Mouse (Mus musculus): ENCODE data around the gene Spag16.
"Not testable (repeated sequence)": the region's sequence is repeated elsewhere in the genome, so short reads cannot be mapped to it uniquely, and the experiment has no call there.

Spag16 gene

DNA sequence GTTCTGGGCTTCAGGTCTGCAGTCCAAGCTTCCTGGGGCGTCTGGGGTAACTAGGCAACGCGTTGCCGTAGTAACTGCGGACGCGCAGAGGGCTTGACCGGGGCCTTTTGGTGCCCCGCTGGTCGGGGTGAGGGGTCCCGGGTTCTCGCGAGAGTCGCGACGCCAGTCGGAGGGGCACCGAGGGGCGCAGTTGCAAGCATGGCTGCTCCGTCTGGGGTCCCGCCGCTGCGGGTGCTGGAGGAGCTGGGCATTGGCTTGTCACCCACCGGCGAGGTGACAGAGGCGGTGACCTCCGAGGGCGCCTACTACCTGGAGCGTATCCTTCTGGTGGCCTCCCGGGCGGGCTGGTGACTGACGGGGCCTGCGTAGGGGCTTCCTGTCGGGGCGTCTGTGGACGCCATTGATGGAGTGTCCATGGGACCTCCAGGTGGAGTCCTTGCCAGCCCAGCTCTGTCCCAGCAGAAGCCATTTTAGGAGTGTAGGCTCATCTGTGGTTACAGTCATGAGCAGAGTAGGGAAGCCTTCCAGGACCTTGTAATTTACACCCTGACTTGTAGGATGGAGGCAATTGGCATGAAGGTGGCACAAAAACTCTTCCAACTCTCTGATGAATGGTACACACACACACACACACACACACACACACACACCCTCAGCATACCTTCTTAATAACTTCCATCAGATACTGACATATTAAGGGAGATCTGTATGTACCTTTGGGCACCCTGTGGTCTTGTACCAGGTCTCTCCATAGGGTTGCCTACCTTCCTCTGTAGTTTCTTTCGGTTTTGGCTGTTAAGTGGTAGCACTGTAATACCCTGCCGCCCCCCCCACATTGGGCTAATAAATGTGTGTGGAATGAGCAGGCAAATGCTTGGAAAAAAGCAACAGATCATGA, at the start of gene Spag16:
Gene Spag16, plus strand, starts transcription at position 165 of the 898 bp plus-strand sequence.
- DNase-seq (ENCODE audit: low spot score in 2 of 2): peak; percentile 17 to 28

DNA sequence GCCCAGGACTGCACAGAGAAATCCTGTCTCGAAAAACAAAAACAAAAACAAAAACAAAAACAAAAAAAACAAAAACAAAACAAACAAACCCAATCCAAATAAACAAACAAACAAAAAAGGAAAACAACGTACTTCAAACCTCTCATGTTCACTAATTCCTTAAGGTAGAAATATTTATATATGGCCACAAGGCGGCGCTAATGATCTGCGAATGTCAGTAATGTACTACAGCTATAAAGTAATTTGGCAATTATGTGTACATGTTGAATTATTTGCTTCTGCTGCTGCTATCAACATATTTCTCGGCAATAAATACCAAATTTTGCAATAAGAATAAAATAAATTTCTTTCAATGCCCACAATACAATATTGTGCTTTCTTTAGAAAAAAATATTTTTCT, 41.6 kb upstream of the Spag16 start:
- DNase-seq (ENCODE audit: low spot score in 2 of 2): peak in 1 of 2 experiments; percentile 17

DNA sequence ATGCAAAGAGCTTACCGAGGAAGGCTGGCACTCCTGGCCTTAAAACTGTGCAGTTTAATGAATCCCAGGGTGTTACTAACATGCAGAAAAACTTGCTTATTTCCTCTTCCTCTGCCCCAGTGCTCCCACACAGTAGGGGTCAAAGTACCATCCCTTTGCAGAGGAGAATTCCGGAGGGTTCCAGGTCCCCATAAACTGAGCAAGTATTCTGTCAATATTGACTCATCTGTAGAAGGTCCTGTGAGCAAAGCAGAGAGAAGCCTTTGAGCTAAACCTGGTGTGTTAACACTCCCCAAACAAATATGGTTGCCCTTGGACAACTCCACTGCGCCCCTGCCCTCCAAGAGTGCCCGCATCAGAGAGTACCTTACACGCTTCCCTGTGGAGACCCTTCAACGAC, 40.1 kb upstream of the Spag16 start:
- no peak for DNase-seq (ENCODE audit: low spot score in 2 of 2)

DNA sequence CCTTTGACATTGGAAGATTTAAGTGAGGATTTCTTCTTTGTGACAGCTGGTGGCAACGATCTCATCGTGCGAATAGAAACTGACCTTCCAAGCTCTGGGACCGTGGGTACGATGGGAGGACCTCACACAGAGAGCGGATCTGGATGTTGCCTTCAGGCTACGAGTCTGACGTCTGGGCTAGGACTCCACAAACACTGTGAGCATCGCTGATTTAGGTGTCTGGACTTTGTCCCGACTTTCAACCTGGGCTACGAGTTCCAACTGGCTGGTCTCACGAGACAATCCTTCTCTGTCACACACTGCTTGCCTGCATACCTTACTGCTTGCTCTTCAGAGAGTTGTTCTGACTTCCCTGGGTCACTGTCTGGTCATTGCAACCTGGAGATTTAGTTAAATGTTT, 39.4 kb upstream of the Spag16 start:
- no peak for DNase-seq (ENCODE audit: low spot score in 2 of 2)

DNA sequence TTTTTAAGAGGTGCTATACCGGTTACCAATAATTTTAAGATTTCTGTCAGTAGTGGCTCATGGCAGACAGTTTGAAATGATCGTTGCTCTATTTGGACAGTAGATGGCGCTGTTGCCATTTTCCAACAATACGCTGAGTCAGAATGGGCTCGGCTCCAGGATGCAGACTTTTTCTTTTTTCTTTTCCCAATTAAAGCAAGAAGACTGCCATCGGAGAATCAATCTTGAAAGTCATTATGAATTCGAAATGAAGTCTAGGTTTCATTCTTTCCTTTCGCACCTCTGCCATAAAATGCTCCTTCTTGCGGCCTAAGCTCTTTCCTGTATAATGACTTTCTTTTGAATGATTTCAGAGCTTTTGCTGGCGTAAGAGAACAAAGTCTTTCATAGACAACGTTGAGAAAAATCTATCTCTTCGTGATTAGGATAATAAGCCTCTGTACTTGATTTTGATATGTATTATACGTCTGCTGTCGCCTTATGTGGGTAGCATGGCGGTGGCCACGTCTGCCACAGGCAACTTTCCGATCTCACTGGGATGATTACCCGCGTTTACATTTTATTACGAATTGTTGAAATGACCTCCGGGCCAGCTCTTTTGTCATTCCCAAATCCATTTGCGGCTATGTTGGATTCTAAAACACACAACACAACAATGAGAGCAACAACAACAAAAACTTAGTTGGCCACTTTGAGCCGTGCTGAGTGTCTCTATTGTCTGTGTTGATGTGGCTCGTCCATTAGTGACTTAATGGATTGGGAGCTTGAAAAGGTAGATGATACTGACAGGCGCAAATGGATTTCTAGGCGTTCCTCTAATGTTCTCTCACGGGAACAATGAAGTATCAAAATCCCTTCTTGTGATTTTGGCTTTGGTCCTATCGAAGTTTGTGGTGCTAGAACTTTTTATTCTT, 36.2 kb upstream of the Spag16 start:
- peak in 1 of 2 experiments; percentile 65 for DNase-seq (ENCODE audit: low spot score in 2 of 2)

DNA sequence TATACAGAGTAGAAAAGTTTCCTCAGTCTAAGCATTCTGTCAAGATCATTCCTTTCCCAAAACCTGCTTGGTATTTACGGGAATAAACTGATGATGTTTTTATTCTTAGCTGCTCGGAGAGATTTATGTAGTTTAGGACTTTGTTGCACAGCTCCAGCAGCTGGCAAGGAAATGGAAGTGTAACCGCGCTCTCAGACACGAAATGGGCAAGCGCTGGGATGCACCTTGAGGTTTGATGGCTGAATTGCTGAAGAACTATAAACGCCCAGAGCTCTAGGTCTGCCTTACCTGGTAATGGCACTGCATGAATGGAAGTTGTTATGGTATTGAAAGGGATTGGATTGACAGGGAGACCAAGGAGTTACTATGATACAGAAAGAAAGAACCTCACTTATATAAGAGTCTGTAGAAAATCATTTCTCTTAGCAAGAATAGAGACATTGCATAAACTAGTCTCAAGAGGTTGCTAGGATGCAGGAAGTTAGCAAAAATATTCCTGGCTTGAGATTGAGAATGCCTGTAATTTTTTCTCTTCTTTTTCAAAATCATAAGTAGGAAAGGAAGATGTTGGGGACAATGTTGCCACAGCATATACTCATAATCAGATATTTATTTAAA, 27.7 kb upstream of the Spag16 start:
- DNase-seq (ENCODE audit: low spot score in 2 of 2): no peak

DNA sequence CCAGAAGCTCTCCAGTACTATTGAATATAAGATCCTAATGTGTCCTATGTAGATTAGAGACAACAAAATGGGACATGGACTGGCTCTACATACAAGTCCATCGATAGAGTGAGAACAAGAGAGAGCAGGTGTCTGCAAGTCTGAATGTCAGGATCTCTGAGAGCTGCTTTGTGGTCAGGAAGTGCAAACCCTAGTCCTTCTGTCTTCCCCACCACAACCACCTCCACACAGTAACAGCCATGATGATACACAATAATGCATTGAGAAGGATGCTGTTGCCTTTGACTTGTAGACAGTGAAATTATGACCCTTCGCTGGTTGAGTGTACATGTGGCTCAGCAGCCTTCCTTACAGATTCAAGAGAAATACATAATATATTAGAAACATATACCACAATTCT, 16.6 kb upstream of the Spag16 start:
- no peak for DNase-seq (ENCODE audit: low spot score in 2 of 2)

DNA sequence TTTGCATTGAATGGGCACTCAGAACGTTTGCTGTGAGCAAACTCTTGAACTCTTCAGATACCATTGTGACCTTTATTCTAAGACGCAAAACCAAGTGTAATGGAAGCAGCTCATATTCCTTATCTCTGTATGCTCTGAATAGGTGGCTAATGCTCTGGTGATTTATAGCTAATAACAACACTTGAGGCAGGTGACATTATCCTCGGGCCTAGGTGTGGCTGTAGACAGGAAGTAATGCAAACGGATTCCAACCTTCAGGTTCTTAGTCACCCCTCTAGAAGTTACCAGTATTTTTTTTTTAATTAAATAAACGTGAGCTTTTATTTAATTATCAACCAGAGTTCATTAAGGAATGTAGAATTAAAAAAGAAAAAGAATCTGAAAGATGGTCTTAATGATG, 1.1 kb upstream of the Spag16 start:
- DNase-seq (ENCODE audit: low spot score in 2 of 2): not testable (repeated sequence)

DNA sequence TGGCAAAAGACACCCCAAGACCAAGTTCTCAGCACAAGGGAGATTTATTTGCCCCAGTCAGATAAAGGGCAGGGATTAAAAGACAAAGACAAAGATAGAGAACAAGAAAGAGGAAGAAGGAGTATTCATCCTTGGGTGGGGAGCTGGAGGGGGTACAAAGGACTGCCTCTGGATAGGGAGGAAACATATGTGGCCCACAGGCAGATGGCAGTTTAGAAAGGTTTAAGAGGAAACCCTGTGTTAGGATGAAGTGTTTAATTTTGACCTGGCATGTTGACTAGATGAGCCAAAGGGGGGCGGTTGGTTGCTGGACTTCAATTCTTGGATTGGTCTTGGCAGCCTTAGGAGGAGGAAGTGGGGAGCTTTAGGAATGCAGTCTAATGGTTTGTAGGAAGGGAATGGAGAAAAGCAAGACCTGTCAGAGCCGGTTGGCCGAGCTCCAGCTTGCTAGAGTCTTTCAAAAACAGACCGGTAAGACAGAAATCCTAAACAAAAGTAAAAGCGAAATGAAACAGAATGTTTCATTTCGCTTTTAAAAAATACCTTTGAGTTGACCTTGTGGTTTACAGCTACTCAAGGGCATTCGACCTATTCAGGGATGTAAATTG, 2.2 kb downstream of the Spag16 start:
- DNase-seq (ENCODE audit: low spot score in 2 of 2): no peak

DNA sequence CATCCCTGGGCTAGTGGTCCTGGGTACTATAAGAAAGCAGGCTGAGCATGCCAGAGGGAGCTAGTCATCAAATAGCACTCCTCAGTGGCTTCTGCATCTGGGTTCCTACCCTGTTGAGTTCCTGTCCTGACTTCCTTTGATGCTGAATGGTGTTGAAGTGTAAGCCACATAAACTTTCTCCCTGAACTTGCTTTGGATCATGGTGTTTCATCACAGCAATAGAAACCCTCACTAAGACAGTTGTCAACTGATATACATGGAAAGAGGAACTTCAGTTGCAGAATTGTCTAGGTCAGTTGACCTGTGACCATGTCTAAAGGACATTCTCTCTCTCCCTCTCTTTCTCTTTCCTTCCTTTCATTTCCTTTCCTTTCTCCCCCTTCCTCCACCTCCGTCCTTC, 3.8 kb downstream of the Spag16 start:
- no peak for DNase-seq (ENCODE audit: low spot score in 2 of 2)

DNA sequence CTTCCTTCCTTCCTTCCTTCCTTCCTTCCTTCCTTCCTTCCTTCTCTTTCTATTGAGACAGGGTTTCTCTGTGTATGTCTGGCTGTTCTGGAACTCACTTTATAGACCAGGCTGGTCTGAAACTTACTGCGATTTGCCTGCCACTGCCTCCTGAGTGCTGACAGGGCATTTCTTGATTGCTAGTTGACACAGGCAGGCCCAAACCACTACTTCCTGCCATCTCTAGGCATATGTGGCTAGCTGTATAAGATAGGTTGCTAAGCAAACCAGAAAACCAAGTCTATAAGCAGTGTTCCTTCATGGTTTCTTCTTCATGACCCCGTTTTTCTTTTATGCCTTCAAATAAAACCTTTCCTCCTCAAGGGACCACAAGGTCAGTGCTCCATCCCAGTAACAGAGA, 4.2 kb downstream of the Spag16 start:
- no peak for DNase-seq (ENCODE audit: low spot score in 2 of 2)

DNA sequence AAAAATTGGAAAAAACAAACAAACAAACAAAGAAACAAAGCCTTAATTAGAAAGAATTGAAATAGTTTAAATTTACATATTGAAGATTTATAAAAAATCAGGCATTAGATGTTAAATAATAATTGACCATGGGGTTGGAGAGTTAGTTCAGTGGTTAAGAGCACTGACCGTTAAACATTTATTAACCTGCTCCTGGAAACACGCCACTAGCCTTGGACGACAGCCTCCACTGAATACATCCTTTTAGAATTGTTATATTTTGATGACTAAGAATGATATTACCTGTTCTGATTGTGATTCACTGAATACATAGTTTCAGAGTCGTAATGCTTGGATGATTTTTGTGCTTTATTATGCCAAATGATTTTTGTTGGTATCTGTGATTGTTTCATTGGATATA, 6.7 kb downstream of the Spag16 start:
- not testable (repeated sequence) for DNase-seq (ENCODE audit: low spot score in 2 of 2)

DNA sequence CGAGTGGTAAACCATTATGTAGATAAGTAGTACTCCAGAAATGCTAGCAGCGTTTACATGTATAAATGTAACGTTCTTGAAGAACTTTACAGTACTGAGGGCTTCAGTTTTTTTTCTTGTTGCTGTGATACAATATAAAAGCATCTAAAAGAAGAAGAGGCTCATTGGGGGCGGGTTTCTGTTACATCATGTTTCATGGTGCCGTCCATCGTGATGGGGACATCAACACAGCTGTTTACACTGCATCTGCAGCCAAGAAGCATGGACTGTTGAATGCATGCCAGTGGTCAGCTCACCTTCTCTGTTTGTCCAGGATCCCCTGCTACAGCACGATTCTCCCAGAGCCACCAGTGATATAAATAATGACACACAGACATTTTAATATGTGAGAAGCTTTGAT, 26.7 kb downstream of the Spag16 start:
- peak; percentile 6 for DNase-seq (ENCODE audit: low spot score in 2 of 2)

DNA sequence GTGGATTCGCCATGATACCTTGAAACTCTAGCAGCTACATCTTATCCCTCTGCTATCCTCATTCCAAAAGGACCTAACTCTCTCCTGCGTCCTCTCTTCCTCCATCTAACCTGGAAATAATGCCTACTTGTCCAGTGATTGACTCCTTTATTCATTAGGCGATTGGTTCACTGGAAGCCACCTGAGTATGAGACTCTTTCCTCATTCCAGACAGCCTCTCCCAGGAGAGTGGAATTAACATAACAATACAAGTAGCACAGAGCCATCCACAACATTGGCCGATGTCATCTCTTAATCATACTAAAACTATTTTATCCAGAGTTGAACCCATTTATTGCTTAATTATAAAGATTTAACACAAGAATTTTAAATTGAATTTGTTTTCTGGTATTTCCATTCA, 41.0 kb downstream of the Spag16 start:
- DNase-seq (ENCODE audit: low spot score in 2 of 2): no peak

DNA sequence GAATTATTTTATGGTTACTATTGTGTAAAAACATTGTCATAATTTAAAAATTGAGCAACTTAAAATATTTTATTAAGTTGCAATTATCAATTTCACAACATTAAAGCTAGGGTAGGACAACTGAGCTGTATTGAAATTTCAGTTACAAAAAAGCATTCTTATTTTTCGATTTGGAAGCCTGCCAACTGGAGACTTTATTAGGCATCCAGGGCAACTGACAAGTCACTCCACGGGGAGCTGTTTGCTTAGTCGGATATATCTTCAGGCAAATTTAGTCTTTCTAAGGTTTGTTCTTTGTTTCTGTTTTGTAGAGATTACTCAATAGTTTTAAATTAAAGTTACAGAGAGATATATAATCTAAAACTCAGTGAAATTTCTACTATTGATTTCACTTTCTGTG, 129.8 kb downstream of the Spag16 start:
- no peak for DNase-seq (ENCODE audit: low spot score in 2 of 2)

DNA sequence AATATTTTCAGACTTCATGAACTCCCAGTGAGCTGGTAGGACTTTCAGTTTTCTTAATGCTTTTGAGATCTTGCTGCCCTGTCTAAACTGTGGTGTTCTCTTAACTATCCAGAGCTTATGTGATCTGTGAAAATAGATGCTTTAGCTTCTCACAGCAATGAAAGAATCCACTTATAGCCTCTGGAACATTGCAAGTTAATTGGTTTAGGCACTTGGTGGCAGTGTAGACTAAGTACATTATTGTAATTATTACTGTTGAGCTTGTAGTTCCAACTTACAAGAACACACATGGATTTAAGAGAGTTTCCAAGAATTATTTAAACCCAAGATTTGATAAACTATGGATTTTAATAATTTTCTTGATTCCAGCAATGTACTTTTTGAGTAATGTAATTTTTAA, 170.1 kb downstream of the Spag16 start:
- DNase-seq (ENCODE audit: low spot score in 2 of 2): no peak

DNA sequence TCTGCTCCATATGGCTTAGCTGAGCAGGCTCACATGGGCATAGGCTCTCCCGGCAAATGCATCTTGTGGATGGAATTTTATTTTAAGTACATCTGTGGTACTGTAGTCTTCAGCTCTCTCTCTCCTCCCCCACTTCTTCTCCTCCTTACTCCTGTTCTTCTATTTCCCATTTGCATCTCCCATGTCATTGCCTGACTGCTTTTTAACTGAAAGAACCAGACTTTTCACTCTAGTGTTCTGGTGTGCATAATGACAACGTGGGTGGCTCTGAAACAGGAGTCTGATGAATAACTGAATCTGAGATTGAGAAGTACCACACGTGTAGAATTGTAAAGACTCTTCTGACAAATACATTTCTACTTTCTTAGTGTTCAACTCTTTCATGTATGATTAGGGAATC, 186.2 kb downstream of the Spag16 start:
- no peak for DNase-seq (ENCODE audit: low spot score in 2 of 2)

DNA sequence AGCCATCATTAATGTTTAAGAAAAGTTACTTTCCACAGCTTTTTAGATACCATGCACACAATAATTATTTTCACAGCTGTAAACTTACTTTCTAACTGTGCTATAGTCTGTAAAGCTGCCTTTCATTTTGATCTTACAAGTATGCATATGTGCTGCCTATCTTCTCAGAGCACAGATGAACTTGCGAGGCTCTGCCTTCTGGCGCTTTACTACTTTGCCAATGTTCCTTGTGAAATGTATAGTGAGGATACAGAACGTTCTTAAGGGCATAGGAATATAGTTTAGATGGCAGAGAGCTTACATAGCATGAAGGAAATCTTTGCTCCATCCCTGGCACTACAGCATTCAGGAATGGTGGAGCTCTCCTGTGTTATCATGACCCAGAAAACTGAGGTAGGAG, 210.6 kb downstream of the Spag16 start:
- no peak for DNase-seq (ENCODE audit: low spot score in 2 of 2)

DNA sequence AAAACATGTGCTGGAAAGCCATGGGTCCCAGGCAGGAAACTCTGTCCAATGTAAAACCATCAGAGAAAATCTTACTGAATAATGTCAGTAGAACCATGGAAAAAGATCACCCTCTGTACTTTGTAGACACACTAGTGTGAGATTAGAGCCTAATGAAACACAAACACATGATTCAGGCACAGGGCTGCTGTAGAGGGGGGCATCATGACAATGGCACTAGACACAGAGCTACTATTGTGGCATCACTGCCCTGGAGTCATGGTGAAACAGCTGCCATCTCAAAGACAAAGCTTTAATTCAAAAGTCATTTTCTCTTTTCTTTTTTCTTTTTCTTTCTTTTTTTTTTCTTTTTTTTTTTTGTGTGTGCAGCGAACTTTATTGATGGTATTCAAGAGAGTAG, 240.6 kb downstream of the Spag16 start:
- DNase-seq (ENCODE audit: low spot score in 2 of 2): no peak

DNA sequence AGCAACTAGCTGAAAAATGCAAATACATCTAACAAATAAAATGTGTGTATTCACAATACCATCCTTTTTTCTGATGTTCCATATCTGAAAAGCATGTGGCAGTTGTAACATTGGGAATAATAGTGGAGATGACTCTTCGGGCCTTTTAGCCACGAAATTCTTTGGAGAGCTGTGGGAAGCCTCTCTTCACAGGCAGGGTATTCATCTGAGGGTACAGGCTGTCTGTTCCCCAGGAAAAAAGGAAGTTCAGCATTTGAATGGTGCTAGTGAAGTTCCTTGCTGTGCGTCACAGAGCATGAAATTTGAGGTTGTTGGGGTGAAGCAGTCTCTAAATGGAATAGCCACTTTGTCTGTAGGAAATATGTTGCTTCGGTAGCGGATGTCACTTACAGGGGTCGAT, 246.7 kb downstream of the Spag16 start:
- no peak for DNase-seq (ENCODE audit: low spot score in 2 of 2)

DNA sequence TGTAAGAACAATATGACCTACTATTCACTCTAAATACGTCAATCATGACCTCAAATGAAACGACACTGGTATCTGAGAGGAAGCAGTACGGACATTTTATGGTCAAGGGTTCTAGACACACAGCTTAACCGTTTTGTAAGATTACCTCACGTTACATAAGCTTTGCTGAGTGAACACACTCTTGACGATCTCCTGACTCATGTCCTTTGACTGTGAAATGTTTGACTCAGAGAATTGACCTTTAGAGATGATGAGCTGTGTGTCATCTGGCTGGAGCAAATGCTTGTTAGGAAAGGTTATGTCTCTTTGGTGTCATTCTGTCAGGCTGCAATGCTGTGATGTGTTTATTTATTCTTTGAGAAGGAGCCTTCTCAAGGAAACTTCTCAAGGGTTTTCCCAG, 252.0 kb downstream of the Spag16 start:
- no peak for DNase-seq (ENCODE audit: low spot score in 2 of 2)
